Mouse (Mus musculus): ENCODE results near the gene Mybpc3. TPM values are rescaled to one million over a fixed set of nuclear protein-coding genes. Genes with fewer than 3 reads are reported as not detected.

Gene Mybpc3
- 1 to 10 TPM; 1.2 to 1.3 TPM for total RNA-seq (2023)

DNA sequence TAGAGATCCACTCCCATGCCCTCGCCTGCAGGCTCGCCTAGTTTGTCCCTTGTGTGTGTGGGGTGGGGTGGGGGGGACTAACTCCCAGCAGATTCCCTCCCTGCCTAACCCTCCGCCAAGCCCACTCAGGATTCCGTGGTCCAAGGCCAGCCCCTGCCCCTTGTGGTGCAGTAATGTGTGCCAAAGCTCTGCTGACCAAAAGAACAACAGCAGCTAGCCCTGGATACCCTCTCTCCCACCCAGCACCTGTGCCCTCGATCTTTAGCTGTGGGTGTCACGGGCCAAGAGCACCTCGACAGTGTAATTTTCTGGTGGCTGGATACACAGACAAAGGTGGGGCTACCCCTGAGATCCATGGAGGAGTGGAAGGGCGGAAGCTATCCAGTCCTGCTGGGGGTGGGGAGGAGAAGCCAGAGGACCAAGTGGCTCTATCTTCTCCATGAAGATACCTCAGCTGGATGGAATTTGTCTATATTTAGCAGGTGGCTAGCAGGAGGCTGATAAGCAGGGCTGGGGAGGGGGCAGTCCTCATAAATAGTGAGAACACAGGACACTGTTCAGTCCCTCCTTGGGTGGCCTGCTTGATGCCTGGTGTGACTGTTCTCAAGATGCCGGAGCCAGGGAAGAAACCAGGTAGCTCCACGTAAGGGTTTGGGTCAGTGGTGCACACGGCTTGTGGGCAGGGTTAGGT lies at the start of gene Mybpc3:
Gene Mybpc3 (plus strand): TSS at position 560 of the 691 bp plus-strand sequence.

DNA sequence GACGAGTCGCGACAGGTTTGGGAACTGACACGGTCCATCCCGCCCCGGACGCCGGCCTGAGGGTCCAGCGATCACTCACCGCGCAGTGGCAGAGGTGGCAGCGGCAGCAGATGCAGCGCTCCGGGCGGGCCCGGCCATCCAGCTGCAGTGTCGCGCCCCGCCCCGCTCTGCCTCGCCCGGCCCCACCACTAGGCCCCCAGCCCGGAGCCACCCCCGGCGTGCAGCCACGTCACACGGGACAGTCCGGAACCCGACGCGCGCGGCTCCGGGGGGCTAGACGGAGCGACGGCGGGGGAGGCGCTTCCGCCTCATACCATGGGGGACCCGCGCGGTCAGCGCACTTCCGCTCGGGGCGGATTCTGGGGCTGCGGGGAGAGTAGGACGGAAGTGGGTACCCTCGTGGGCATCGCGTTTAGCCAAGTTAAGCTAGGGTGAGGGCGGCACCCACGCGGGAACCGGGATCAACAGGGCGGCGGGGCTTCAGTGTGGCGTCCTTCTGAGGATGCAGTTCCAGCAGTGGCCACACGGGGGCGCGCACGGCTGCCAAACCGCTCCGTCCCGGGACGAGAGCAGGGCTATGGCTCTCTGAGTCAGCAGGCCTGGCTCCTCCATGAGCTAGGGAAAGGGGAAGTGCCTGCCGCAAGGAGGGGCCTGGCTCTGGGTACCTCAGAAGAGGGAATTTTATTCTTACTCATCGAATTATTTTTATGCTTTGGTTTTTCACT lies 47.7 kb upstream of the Mybpc3 start, which contains the start of gene Slc39a13:
Gene Slc39a13 (minus strand): TSS at position 342 of the 725 bp plus-strand sequence.

DNA sequence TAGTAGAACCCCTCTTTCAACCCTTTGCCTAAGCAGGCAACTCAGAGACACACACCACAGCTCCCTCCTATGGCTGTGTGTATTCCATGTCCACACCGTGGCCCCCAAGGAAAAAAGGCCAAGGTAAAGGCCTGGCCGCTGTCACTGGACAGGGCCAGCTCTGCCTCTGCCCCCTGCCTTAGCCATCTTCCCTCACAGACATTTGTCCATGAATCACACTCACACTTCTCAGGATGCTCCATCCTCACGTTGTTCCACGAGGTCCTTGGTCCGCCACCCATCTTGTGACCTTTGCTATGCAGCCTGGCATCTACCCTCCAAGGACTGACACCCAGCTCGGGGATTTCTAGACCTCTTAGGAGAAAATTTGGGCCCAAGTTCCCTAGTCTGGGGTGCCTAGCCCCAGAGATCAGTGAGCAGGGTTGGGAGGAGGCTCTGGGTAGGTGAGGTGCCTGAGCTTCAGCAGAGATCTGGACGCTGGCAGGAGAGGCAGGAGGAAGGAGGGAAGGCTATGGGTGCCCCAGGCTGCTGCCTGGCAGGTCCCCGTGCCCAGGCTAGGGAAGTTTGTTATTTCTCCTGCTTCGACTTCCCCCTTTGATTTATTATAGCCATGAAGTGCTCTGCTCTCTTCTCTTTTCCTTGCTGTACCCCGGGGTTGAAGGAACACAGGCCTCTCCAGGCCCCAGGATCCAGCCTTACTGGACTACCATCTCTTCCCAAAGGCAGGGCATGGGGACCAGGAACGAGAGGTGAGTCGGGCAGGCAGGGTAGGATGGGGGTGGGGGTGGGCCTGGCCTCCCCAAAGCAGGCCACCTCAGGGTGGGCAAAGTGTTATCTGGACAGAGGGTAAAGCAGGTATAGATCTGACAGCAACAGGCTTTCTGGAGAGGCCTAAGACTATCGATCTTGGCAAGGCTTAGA lies 35.9 kb upstream of the Mybpc3 start, which contains the start of gene Spi1:
Gene Spi1 (plus strand): TSS at position 616 of the 921 bp plus-strand sequence.

DNA sequence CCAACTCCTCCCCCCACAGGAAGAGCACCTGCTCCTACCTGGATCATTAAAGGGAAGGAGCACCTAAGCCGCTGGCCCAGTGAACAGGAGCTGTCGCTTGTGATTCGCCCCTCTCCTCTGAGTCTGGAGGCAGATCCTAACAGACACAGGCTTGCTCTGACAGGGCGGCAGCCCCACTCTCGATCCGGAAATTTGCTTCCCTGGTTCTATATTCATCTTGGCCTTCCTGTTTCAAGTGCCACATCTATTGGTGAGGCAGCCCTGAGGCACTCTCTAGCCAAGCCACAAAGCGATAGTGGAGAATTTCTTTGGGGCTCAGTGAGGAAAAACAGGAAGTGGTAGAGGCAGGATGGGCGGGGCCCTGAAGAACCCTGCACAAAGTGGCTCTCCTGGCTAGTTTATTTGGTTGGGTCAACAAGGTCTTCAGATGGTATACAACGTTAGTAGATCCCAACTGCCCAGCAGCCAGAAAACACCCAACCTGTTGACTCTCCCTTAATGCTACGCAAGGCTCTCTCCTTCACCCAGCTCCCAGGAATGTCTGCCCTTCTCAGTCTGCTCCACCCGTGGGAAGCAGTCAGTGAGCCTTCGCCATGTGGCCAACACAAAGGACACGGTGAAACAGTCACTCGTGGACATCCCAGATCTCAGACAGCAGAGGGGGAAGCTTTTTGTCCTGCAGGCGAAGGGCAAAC lies 65.9 kb downstream of the Mybpc3 start, which contains the start of gene Madd:
Gene Madd (minus strand): TSS at position 127 of the 695 bp plus-strand sequence.

Other genes with a start within 250 kb of the Mybpc3 start
- gene C1qtnf4, start 232.3 kb upstream of the Mybpc3 start, total RNA-seq (2023): under 1 TPM in 1 of 2 experiments, not detected in 1; 0.26 TPM
- 10 to 100 TPM; 14.0 to 18.6 TPM for gene Kbtbd4, start 213.4 kb upstream of the Mybpc3 start, total RNA-seq (2023)
- gene Ndufs3, start 213.3 kb upstream of the Mybpc3 start, total RNA-seq (2023): 10 to 100 TPM; 45.5 to 56.8 TPM
- gene Celf1, start 177.8 kb upstream of the Mybpc3 start, total RNA-seq (2023): 10 to 100 TPM; 47.8 to 52.2 TPM
- under 1 TPM in 1 of 2 experiments, not detected in 1; 0.46 TPM for gene Rapsn, start 82.5 kb upstream of the Mybpc3 start, total RNA-seq (2023)
- gene Psmc3, start 64.1 kb upstream of the Mybpc3 start, total RNA-seq (2023): 100 to 1,000 TPM in 1 of 2 experiments, 10 to 100 TPM in 1; 96.4 to 105 TPM
- 10 to 100 TPM; 13.3 to 20.9 TPM for gene Slc39a13, start 47.7 kb upstream of the Mybpc3 start, total RNA-seq (2023)
- 100 to 1,000 TPM; 437 to 465 TPM for gene Spi1, start 35.8 kb upstream of the Mybpc3 start, total RNA-seq (2023)
- gene Madd, start 65.7 kb downstream of the Mybpc3 start, total RNA-seq (2023): 10 to 100 TPM; 55.0 to 72.3 TPM
- gene Nr1h3, start 84.7 kb downstream of the Mybpc3 start, total RNA-seq (2023): 1 to 10 TPM in 1 of 2 experiments, under 1 TPM in 1; 0.75 to 1.4 TPM
- 10 to 100 TPM; 12.6 to 16.1 TPM for gene Acp2, start 84.7 kb downstream of the Mybpc3 start, total RNA-seq (2023)
- gene Ddb2, start 118.8 kb downstream of the Mybpc3 start, total RNA-seq (2023): 10 to 100 TPM; 11.9 TPM
- under 1 TPM in 1 of 2 experiments, not detected in 1; 0.92 TPM for gene Pacsin3, start 137.8 kb downstream of the Mybpc3 start, total RNA-seq (2023)
- gene Arfgap2, start 146.8 kb downstream of the Mybpc3 start, total RNA-seq (2023): 10 to 100 TPM; 63.1 to 74.2 TPM